Mouse (Mus musculus) megakaryocyte-erythroid progenitor cell, adult 5 weeks (primary cell): ENCODE measurements around the gene Aven. TPM values are rescaled to one million over a fixed set of nuclear protein-coding genes. Genes with fewer than 3 reads are reported as not detected.

ENCODE experiments used
- polyA plus RNA-seq: library from polyadenylated mRNA; stranded (reverse); fragments of >175 nt; gene quantifications from 2 replicates; pipeline ENCODE4 v1.2.3, GENCODE M21; 2012

The Aven gene
- 6.1 and 9.0 TPM in 2 replicates for polyA plus RNA-seq

GRCm38 (mm10) chr2:112492856-112493538 is at the start of gene Aven:
Gene Aven, plus strand, starts transcription at chr2:112492964.

GRCm38 (mm10) chr2:112454862-112455564 is 37.8 kb upstream of the Aven start, which contains the start of gene Emc7:
Gene Emc7, plus strand, starts transcription at chr2:112454997.

GRCm38 (mm10) chr2:112480669-112481068 is 12.1 kb upstream of the Aven start, which contains the start of gene Chrm5:
Gene Chrm5, minus strand, starts transcription at chr2:112480769.

Other genes starting within 250 kb of the Aven start
- gene Nutm1, start 233.7 kb upstream of the Aven start, polyA plus RNA-seq, result 0.01 and 0.04 TPM in 2 replicates
- gene Nop10, start 231.0 kb upstream of the Aven start, polyA plus RNA-seq, result 23.1 and 27.0 TPM in 2 replicates
- gene Slc12a6, start 227.1 kb upstream of the Aven start, polyA plus RNA-seq, result 9.4 and 9.7 TPM in 2 replicates
- gene Gm21985, start 226.7 kb upstream of the Aven start, polyA plus RNA-seq, result not detected in 2 replicates
- 41.4 and 43.8 TPM in 2 replicates for gene Emc4, start 124.9 kb upstream of the Aven start, polyA plus RNA-seq
- gene Katnbl1, start 113.8 kb upstream of the Aven start, polyA plus RNA-seq, result 4.0 and 4.9 TPM in 2 replicates
- gene Emc7, start 38.0 kb upstream of the Aven start, polyA plus RNA-seq, result 2.2 and 3.0 TPM in 2 replicates
- not detected in 2 replicates for gene Chrm5, start 12.2 kb upstream of the Aven start, polyA plus RNA-seq